Mouse (Mus musculus): ENCODE results near the gene Kcnd3. TPM values are rescaled to one million over a fixed set of nuclear protein-coding genes. Genes with fewer than 3 reads are reported as not detected.

Kcnd3 gene
- polyA plus RNA-seq, 1 experiment from 2014 or later: 0.58 TPM

DNA sequence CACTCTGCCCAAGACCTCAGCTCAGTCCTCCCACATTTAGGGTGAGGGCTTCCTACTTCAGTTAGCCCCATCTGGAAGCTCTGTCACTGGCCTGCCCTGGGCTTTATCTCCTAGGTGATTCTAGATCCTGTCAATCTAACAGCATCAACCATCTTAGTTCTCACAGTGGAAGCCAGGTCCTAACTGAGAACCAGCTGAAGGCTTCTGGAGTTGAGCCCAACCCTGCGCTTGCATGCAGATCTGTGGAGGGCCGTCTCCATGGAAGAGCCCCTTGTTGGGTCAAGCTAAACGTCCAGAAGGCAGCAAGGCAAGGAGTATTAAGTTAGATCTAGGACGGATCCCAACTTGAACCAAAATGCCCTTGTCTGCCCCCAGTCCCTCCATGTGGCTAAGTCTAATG is 57.2 kb downstream of the Kcnd3 start:
- Histone ChIP-seq H3K27ac (no peak overlapping the region), H3K36me3 (no peaks in the 10 kb centered on the region), H3K27me3 (ENCODE audit: insufficient read depth, poor library complexity, severe bottlenecking) (peaks cover 6% of the 10 kb centered on the region; the same call in 1 of the 2 replicates), H3K4me3 (no peak overlapping the region), H3K4me1 (peaks cover 26% of the 10 kb centered on the region), H3K9me3 (no peaks in the 10 kb centered on the region)
- DNase-seq (ENCODE audit: low spot score): peak; percentile 43
- WGBS: 73% methylated on average over 4 of the region's 4 CpGs

- 21% methylated on average over 2 of the region's 2 CpGs for WGBS
- Histone ChIP-seq H3K4me3 (no peak overlapping the region), H3K36me3 (no peaks in the 10 kb centered on the region), H3K27ac (no peak overlapping the region), H3K4me1 (peaks cover 8% of the 10 kb centered on the region), H3K27me3 (ENCODE audit: insufficient read depth, poor library complexity, severe bottlenecking) (peaks cover 6% of the 10 kb centered on the region; the same call in 1 of the 2 replicates), H3K9me3 (no peaks in the 10 kb centered on the region)
- no peak for DNase-seq (ENCODE audit: low spot score)
These were observed 59.7 kb downstream of the Kcnd3 start for GRCm38 (mm10) chr3:105511836-105512235.

- H3K27ac ChIP-seq: no peak overlapping the region
- H3K9me3 ChIP-seq: no peaks in the 10 kb centered on the region
- DNase-seq (ENCODE audit: low spot score): no peak
- no peaks in the 10 kb centered on the region for H3K36me3 ChIP-seq
- 0 out of 2 replicates have a peak, but pooled peaks cover 6% of the 10 kb centered on the region for H3K27me3 ChIP-seq (ENCODE audit: insufficient read depth, poor library complexity, severe bottlenecking)
- peaks cover 8% of the 10 kb centered on the region for H3K4me1 ChIP-seq
- no peak overlapping the region for H3K4me3 ChIP-seq
- 43% methylated on average over 3 of the region's 3 CpGs for WGBS
These were observed 62.1 kb downstream of the Kcnd3 start for GRCm38 (mm10) chr3:105514215-105514614.

DNA sequence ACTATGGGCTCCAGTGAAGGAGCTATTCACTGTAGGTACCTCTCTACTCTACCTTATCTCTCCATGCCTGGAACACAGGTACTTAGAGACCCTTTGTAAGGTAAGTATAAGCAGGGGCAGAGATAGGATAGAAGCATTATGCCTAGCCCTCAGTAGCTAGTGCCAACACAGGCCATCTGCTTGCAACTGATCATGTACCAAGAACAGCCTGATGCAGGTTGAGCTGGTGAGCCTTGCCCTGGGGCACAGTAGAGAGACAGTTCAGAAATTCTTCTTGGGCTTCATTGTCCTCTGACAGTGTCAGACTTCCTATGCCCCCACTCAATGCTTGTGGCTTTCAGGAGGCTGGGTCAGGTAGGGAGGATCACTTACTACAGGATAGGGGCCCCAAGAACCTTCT is 62.9 kb downstream of the Kcnd3 start:
- Histone ChIP-seq H3K4me3 (no peak overlapping the region), H3K36me3 (no peaks in the 10 kb centered on the region), H3K9me3 (no peaks in the 10 kb centered on the region), H3K27ac (no peak overlapping the region), H3K4me1 (peaks cover 8% of the 10 kb centered on the region), H3K27me3 (ENCODE audit: insufficient read depth, poor library complexity, severe bottlenecking) (no peaks in the 10 kb centered on the region)
- no peak for DNase-seq (ENCODE audit: low spot score)

DNA sequence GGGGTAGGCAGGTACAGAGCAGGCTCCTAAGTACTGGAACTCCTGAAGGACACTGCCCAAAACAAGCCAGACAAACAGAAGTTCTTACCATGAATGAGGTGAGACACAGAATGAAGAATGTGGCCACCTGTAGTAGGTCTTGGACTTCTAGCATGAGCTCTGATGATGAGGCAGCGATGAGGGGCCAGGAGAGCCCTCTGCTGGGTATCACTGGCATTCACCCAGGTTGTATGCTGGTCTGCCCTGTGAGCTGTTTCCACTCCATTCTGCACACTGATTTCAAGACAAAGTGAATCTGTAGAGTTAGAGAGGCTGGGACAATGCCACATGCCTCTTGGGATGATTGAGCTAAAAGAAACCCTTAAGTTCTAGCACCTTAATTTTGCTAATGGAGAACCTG is 63.5 kb downstream of the Kcnd3 start:
- no peak overlapping the region for H3K27ac ChIP-seq
- no peaks in the 10 kb centered on the region for H3K9me3 ChIP-seq
- DNase-seq (ENCODE audit: low spot score): no peak
- no peaks in the 10 kb centered on the region for H3K27me3 ChIP-seq (ENCODE audit: insufficient read depth, poor library complexity, severe bottlenecking)
- no peaks in the 10 kb centered on the region for H3K36me3 ChIP-seq
- WGBS: 69% methylated on average over 1 of the region's 1 CpGs
- H3K4me1 ChIP-seq: peaks cover 10% of the 10 kb centered on the region
- no peak overlapping the region for H3K4me3 ChIP-seq

- Histone ChIP-seq H3K27ac (peak overlapping the region; percentile 57; the same call in 1 of the 2 replicates), H3K27me3 (ENCODE audit: insufficient read depth, poor library complexity, severe bottlenecking) (no peaks in the 10 kb centered on the region), H3K9me3 (no peaks in the 10 kb centered on the region), H3K4me3 (no peak overlapping the region), H3K4me1 (peaks cover 12% of the 10 kb centered on the region), H3K36me3 (no peaks in the 10 kb centered on the region)
- 70% methylated on average over 6 of the region's 6 CpGs for WGBS
- DNase-seq (ENCODE audit: low spot score): peak; percentile 52
These were observed 68.3 kb downstream of the Kcnd3 start for GRCm38 (mm10) chr3:105520446-105520845.

DNA sequence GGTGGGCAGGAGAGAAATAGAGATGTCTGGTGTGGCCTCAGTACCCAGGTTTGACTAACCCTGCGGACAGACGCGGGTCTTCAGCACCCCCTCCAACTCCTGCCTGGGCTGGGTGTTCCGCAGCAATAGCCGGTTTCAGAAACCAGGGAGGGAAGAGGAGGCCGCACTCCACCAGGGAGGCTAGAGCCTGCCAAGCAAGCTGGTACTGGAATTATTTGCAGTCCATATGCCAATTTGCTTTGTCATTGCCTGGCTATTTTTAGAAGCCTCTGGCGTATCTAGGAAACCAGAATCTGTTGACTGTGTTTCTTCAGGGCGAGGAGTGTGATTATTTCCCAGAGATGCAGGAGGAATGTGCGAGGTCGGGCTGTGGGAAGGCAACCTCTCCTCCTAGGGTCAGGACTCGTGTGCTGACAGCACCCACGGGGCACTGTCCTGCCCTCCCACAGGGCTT is 69.1 kb downstream of the Kcnd3 start:
- WGBS: 45% methylated on average over 12 of the region's 12 CpGs
- no peak overlapping the region; the same call in 1 of the 2 replicates for H3K4me3 ChIP-seq
- peak overlapping the region; percentile 57 for H3K27ac ChIP-seq
- H3K9me3 ChIP-seq: no peaks in the 10 kb centered on the region
- no peaks in the 10 kb centered on the region for H3K36me3 ChIP-seq
- peaks cover 12% of the 10 kb centered on the region for H3K4me1 ChIP-seq
- peak; percentile 82 for DNase-seq (ENCODE audit: low spot score)
- H3K27me3 ChIP-seq (ENCODE audit: insufficient read depth, poor library complexity, severe bottlenecking): no peaks in the 10 kb centered on the region

GRCm38 (mm10) chr3:105521639-105522038 is 69.5 kb downstream of the Kcnd3 start:
- no peaks in the 10 kb centered on the region for H3K27me3 ChIP-seq (ENCODE audit: insufficient read depth, poor library complexity, severe bottlenecking)
- no peaks in the 10 kb centered on the region for H3K36me3 ChIP-seq
- peaks cover 12% of the 10 kb centered on the region for H3K4me1 ChIP-seq
- 62% methylated on average over 4 of the region's 4 CpGs for WGBS
- peak overlapping the region; percentile 57 for H3K27ac ChIP-seq
- no peak for DNase-seq (ENCODE audit: low spot score)
- no peaks in the 10 kb centered on the region for H3K9me3 ChIP-seq
- H3K4me3 ChIP-seq: no peak overlapping the region; the same call in 1 of the 2 replicates

DNA sequence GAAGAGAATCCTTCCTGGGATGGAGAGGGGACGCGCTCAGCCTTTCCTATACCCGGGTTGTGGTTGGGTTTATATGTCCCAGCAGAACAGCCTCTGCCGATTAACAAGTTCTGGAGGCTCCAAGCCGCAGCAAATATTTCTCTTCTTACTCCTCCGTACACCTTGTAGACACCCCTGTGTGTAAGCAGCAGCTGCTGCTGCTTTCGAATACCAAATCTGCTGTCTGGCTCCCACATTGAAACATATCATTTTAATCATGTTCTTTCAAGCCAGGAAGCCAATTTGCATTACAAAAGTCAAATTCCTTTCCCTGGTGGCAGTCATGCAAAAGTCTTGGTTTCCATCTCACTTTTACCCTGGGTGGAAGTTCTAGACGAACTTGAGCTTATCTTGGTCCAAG is 76.7 kb downstream of the Kcnd3 start:
- 74% methylated on average over 8 of the region's 8 CpGs for WGBS
- no peaks in the 10 kb centered on the region for H3K9me3 ChIP-seq
- H3K4me1 ChIP-seq: peaks cover 30% of the 10 kb centered on the region
- DNase-seq (ENCODE audit: low spot score): no peak
- H3K36me3 ChIP-seq: no peaks in the 10 kb centered on the region
- no peak overlapping the region for H3K27ac ChIP-seq
- H3K27me3 ChIP-seq (ENCODE audit: insufficient read depth, poor library complexity, severe bottlenecking): no peaks in the 10 kb centered on the region
- H3K4me3 ChIP-seq: no peak overlapping the region

DNA sequence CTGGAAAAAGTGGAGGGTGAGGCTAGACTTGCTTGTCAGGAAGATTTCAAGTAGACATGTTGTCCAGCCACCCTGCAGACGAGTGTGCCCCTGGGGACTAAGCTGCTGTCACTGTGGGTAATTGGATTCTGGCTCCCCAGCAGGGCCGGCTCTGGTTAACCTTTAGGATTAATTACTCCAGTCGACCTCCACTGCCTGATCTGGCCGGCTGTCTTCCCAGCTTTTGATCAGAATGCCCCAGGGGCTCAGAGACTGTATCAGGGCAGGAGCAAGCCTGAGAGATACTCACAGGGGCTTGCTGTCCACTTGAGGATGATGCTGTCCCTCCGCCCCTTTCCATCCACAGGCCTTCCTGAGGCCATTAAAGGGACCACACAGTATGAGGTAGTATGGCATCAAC is 77.6 kb downstream of the Kcnd3 start:
- Histone ChIP-seq H3K4me1 (peaks cover 30% of the 10 kb centered on the region), H3K27me3 (ENCODE audit: insufficient read depth, poor library complexity, severe bottlenecking) (no peaks in the 10 kb centered on the region), H3K9me3 (no peaks in the 10 kb centered on the region), H3K36me3 (no peaks in the 10 kb centered on the region), H3K27ac (no peak overlapping the region), H3K4me3 (no peak overlapping the region)
- 13% methylated on average over 5 of the region's 5 CpGs for WGBS
- no peak for DNase-seq (ENCODE audit: low spot score)

- Histone ChIP-seq H3K4me1 (peaks cover 30% of the 10 kb centered on the region), H3K27me3 (ENCODE audit: insufficient read depth, poor library complexity, severe bottlenecking) (no peaks in the 10 kb centered on the region), H3K9me3 (no peaks in the 10 kb centered on the region), H3K4me3 (no peak overlapping the region), H3K36me3 (no peaks in the 10 kb centered on the region), H3K27ac (no peak overlapping the region)
- 42% methylated on average over 11 of the region's 11 CpGs for WGBS
- no peak for DNase-seq (ENCODE audit: low spot score)
These were observed 78.4 kb downstream of the Kcnd3 start for GRCm38 (mm10) chr3:105530363-105531130.

DNA sequence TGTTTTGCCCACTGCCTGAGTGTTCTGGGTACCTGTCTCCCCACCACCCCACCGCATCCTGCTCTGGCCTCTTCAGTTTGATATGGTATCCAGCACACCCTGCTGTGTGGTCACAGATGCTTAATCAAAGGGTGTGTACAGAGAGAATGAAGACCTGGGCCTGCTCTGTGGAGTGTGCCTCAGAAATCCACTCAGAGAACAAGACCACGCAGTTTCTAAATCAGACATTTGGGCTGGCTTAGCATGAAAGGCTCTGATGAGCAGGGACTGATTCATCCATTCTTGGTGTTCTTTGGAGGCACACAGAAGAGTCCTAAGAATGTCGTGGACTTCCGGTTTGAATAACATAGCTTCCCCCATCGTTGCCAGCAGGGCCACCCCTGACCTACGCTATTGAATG is 86.3 kb downstream of the Kcnd3 start:
- Histone ChIP-seq H3K27me3 (ENCODE audit: insufficient read depth, poor library complexity, severe bottlenecking) (peaks cover 5% of the 10 kb centered on the region; the same call in 1 of the 2 replicates), H3K27ac (peak overlapping the region; percentile 66), H3K4me1 (peaks cover 42% of the 10 kb centered on the region), H3K4me3 (peak overlapping the region; percentile 22; the same call in 1 of the 2 replicates), H3K36me3 (no peaks in the 10 kb centered on the region), H3K9me3 (no peaks in the 10 kb centered on the region)
- 49% methylated on average over 6 of the region's 6 CpGs for WGBS
- no peak for DNase-seq (ENCODE audit: low spot score)

DNA sequence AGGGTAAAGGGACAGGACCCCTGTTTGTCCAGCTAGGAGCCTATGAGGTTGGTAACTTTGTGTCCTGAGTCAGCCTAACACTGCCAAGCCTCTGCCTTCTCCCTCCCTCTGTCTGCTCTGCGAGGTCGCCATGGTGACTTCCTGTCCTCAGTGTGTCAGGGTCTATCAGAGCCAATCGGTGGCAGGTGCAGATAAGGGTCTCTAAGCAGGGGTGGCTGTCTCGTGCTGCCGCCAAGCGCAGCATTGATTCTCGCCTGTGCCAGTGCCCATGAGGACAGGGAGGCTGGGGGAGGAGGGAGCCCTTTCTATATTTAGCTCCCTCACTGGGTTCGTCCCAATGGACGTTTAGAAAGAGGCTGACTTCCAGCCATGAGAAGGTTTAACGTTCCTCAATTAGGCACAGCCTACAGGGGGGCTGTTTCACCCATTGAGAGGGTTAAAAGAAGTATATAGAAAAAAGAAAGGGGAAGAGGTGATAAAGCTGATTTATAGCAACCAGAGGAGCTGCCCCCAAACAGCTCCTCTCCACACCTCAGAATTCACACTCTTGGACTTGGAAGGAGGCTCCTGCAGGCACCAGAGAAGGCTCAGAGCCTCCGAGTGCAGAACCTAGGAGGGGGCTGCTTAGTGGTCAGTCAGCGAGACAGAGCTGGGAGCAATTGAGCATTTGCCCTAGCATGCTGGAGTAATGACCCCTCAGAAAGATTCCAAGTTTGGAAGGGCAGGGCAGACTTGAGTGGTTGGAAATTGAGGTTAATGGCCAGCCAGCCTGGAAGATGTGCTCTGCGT is 86.9 kb downstream of the Kcnd3 start:
- Histone ChIP-seq H3K27ac (peak overlapping the region; percentile 66), H3K4me1 (peaks cover 45% of the 10 kb centered on the region), H3K9me3 (no peaks in the 10 kb centered on the region), H3K4me3 (peak overlapping the region; percentile 22), H3K36me3 (no peaks in the 10 kb centered on the region), H3K27me3 (ENCODE audit: insufficient read depth, poor library complexity, severe bottlenecking) (peaks cover 5% of the 10 kb centered on the region; the same call in 1 of the 2 replicates)
- 9% methylated on average over 13 of the region's 13 CpGs for WGBS
- DNase-seq (ENCODE audit: low spot score): peak; percentile 82
